Mouse (Mus musculus): Measurements from ENCODE around the gene Zcchc18. TPM values are rescaled to one million over a fixed set of nuclear protein-coding genes. Genes with fewer than 3 reads are reported as not detected.

Zcchc18 gene
- polyA plus RNA-seq, 1 experiment = 0.65 TPM

DNA sequence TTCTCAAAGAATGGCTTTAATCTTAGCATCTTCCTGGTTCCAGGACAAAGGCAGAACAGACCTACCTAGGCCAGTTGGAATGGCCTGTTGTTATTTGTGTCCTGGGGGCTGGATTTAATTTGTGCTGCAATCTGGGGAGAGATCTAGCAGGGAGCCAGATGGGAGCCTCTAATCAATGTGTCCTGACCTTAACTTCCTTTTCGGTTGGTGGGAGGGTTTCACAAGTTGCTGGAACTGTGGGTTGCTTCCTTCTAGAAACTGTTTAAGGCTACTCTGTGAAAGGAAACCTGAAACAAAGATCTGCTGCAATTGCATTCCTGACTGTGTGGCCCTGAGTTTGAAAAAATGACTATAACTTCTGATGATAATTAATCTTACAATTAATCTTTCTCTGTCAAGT lies 24.7 kb downstream of the Zcchc18 start:
- Histone ChIP-seq H3K36me3 (ENCODE audit: control insufficient read depth, insufficient read depth, low read length) (no peaks in the 10 kb centered on the region), H3K4me1 (replicated peaks; ENCODE audit: control insufficient read depth, insufficient read depth, low read length) (no peaks in the 10 kb centered on the region), H3K27ac (ENCODE audit: control insufficient read depth, insufficient read depth, low read length) (no peak overlapping the region), H3K27me3 (ENCODE audit: control insufficient read depth, insufficient read depth, low read length) (no peaks in the 10 kb centered on the region), H3K4me3 (ENCODE audit: control insufficient read depth, insufficient read depth, low read length) (no peak overlapping the region)
- no peak for TF ChIP-seq POLR2A (IDR thresholded peaks at IDR 0.05; ENCODE audit: control insufficient read depth, extremely low read depth, insufficient read depth, low read length, poor library complexity)
- TF ChIP-seq CTCF (IDR thresholded peaks at IDR 0.05; ENCODE audit: borderline replicate concordance, control insufficient read depth, extremely low read depth, insufficient read depth, low read length, poor library complexity) = no peak
- WGBS = 81% methylated on average over 1 of the region's 1 CpGs
- no peak for DNase-seq

DNA sequence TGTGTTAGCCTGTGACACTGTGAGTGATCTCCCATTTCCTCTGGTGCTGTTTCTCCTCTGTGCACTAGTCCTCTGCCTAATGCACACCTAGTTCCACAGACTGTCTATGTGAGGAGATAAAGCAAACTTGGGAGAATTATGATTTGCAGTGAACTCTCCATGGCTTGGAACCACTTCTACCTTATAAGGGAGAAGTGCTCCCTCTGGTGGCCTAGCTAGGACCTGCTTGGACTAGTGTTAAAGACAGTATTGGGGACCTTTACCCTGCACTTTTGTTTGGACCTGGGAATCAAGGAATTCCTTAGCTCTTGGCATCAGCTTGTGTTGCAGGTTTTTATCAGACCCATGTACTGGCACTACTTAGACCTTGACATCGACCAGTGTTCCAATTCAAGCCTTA lies 26.4 kb downstream of the Zcchc18 start:
- no peak overlapping the region for H3K4me3 ChIP-seq (ENCODE audit: control insufficient read depth, insufficient read depth, low read length)
- TF ChIP-seq POLR2A (IDR thresholded peaks at IDR 0.05; ENCODE audit: control insufficient read depth, extremely low read depth, insufficient read depth, low read length, poor library complexity) (no peak), CTCF (IDR thresholded peaks at IDR 0.05; ENCODE audit: borderline replicate concordance, control insufficient read depth, extremely low read depth, insufficient read depth, low read length, poor library complexity) (no peak)
- DNase-seq = peak; percentile 55
- H3K4me1 ChIP-seq (replicated peaks; ENCODE audit: control insufficient read depth, insufficient read depth, low read length) = no peaks in the 10 kb centered on the region
- H3K36me3 ChIP-seq (ENCODE audit: control insufficient read depth, insufficient read depth, low read length) = no peaks in the 10 kb centered on the region
- WGBS = 13% methylated on average over 1 of the region's 1 CpGs
- H3K27me3 ChIP-seq (ENCODE audit: control insufficient read depth, insufficient read depth, low read length) = no peaks in the 10 kb centered on the region
- H3K27ac ChIP-seq (ENCODE audit: control insufficient read depth, insufficient read depth, low read length) = no peak overlapping the region

DNA sequence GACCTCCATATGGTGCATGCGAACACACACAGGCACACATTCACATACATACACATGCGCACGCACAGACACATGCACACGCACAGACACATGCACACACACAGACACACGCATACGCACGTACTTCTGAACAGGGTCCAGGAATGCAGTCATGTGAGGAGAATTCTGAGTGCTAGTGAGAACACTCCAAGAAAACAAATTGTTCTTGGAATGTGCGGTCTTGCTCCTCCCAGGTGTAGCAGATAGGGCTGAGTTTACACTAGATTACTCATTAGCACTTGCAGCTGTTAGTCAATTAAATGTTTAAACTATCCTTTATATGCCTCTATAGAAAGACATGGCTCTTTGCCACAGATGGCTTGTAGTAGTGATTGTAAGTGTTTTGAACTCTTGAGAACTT lies 38.0 kb downstream of the Zcchc18 start:
- TF ChIP-seq CTCF (IDR thresholded peaks at IDR 0.05; ENCODE audit: borderline replicate concordance, control insufficient read depth, extremely low read depth, insufficient read depth, low read length, poor library complexity) = no peak
- TF ChIP-seq POLR2A (IDR thresholded peaks at IDR 0.05; ENCODE audit: control insufficient read depth, extremely low read depth, insufficient read depth, low read length, poor library complexity) = no peak
- Histone ChIP-seq H3K27ac (ENCODE audit: control insufficient read depth, insufficient read depth, low read length) (no peak overlapping the region), H3K4me1 (replicated peaks; ENCODE audit: control insufficient read depth, insufficient read depth, low read length) (no peaks in the 10 kb centered on the region), H3K27me3 (ENCODE audit: control insufficient read depth, insufficient read depth, low read length) (no peaks in the 10 kb centered on the region), H3K4me3 (ENCODE audit: control insufficient read depth, insufficient read depth, low read length) (no peak overlapping the region), H3K36me3 (ENCODE audit: control insufficient read depth, insufficient read depth, low read length) (no peaks in the 10 kb centered on the region; the same call in 1 of the 2 replicates)
- no peak for DNase-seq
- WGBS = over 99% methylated on average over 8 of the region's 8 CpGs

DNA sequence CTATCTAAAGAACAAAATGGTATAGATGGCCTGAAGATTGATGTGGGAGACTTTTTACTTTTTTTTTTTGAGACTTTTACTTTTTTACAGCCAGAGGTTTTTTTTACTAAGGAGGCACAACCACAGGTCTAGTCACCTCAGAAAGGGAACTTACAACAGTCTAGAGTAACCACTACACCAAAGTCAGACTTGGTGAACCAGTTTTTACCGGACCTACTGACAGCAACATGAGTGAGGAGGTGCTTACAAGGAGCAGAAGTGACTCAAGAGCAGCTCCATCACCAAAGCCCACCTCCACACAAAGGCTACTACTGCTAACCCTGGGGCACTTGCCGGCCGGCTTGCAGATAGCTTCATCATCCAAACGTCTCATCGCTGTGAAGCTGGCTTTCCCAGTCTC lies 38.8 kb downstream of the Zcchc18 start:
- no peak overlapping the region for H3K27ac ChIP-seq (ENCODE audit: control insufficient read depth, insufficient read depth, low read length)
- no peak for TF ChIP-seq CTCF (IDR thresholded peaks at IDR 0.05; ENCODE audit: borderline replicate concordance, control insufficient read depth, extremely low read depth, insufficient read depth, low read length, poor library complexity)
- TF ChIP-seq POLR2A (IDR thresholded peaks at IDR 0.05; ENCODE audit: control insufficient read depth, extremely low read depth, insufficient read depth, low read length, poor library complexity) = no peak
- no peaks in the 10 kb centered on the region; the same call in 1 of the 2 replicates for H3K36me3 ChIP-seq (ENCODE audit: control insufficient read depth, insufficient read depth, low read length)
- H3K4me1 ChIP-seq (replicated peaks; ENCODE audit: control insufficient read depth, insufficient read depth, low read length) = no peaks in the 10 kb centered on the region
- H3K27me3 ChIP-seq (ENCODE audit: control insufficient read depth, insufficient read depth, low read length) = no peaks in the 10 kb centered on the region
- DNase-seq = no peak
- 89% methylated on average over 5 of the region's 5 CpGs for WGBS
- no peak overlapping the region for H3K4me3 ChIP-seq (ENCODE audit: control insufficient read depth, insufficient read depth, low read length)

DNA sequence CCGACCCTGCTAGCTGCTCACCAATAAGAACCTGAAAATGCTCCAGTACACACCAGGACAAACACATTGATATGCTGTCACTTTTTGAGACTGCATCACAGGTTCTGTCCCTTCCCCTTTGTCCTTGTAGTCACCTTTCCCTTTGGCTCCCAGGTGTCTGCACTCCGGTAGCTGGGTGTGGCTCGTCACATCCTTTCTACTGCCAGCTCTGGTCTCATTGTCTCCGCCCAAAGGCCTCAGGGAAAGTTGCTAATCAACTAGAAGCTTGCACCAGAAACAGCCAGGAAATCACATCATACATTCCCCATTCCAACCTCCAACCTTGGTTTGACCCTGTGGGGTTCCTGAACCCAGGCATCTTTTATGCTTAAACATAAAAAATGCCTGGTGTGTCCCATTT lies 41.4 kb downstream of the Zcchc18 start:
- H3K27ac ChIP-seq (ENCODE audit: control insufficient read depth, insufficient read depth, low read length) = no peak overlapping the region
- 83% methylated on average over 4 of the region's 4 CpGs for WGBS
- no peak overlapping the region for H3K4me3 ChIP-seq (ENCODE audit: control insufficient read depth, insufficient read depth, low read length)
- DNase-seq = no peak
- TF ChIP-seq CTCF (IDR thresholded peaks at IDR 0.05; ENCODE audit: borderline replicate concordance, control insufficient read depth, extremely low read depth, insufficient read depth, low read length, poor library complexity) (no peak), POLR2A (IDR thresholded peaks at IDR 0.05; ENCODE audit: control insufficient read depth, extremely low read depth, insufficient read depth, low read length, poor library complexity) (no peak)
- no peaks in the 10 kb centered on the region for H3K27me3 ChIP-seq (ENCODE audit: control insufficient read depth, insufficient read depth, low read length)
- no peaks in the 10 kb centered on the region for H3K36me3 ChIP-seq (ENCODE audit: control insufficient read depth, insufficient read depth, low read length)
- peaks cover 4% of the 10 kb centered on the region for H3K4me1 ChIP-seq (replicated peaks; ENCODE audit: control insufficient read depth, insufficient read depth, low read length)

DNA sequence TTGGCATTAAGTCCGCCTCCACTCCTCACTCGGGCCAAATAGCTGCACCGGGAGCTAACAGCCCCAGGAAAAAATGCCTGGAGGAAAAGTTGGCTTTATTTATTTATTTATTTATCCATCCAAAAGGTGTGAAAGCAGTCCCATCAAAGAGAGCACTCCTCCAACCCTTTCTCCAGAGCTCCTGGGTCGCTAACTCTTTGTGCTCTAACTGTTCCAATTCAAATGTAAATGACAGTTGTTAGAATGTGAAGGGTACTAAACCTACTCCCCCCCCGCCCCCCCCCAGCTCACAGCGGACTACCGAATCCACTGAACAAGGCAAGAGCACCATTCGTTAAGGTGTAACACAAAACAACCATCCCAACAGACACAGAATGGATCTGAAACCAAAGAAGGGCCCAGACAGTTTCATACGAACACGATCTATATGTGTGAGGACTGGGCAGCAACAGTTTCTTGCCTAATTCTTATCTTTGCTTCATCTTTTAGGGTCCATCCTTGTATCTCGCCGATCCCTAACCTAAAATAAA lies 44.6 kb downstream of the Zcchc18 start:
- peaks cover 4% of the 10 kb centered on the region for H3K4me1 ChIP-seq (replicated peaks; ENCODE audit: control insufficient read depth, insufficient read depth, low read length)
- H3K36me3 ChIP-seq (ENCODE audit: control insufficient read depth, insufficient read depth, low read length) = no peaks in the 10 kb centered on the region
- WGBS = 7% methylated on average over 12 of the region's 12 CpGs
- peak overlapping the region; percentile 98 for H3K4me3 ChIP-seq (ENCODE audit: control insufficient read depth, insufficient read depth, low read length)
- H3K27me3 ChIP-seq (ENCODE audit: control insufficient read depth, insufficient read depth, low read length) = no peaks in the 10 kb centered on the region
- no peak overlapping the region for H3K27ac ChIP-seq (ENCODE audit: control insufficient read depth, insufficient read depth, low read length)
- no peak for TF ChIP-seq POLR2A (IDR thresholded peaks at IDR 0.05; ENCODE audit: control insufficient read depth, extremely low read depth, insufficient read depth, low read length, poor library complexity)
- no peak for TF ChIP-seq CTCF (IDR thresholded peaks at IDR 0.05; ENCODE audit: borderline replicate concordance, control insufficient read depth, extremely low read depth, insufficient read depth, low read length, poor library complexity)
- DNase-seq = no peak

GRCm38 (mm10) chrX:137038000-137038483 lies 45.1 kb downstream of the Zcchc18 start, which contains the start of gene Slc25a53:
Gene Slc25a53 (minus strand): TSS chrX:137038302.
- H3K4me1 ChIP-seq (replicated peaks; ENCODE audit: control insufficient read depth, insufficient read depth, low read length) = peaks cover 4% of the 10 kb centered on the region
- H3K4me3 ChIP-seq (ENCODE audit: control insufficient read depth, insufficient read depth, low read length) = peak within 1 kb of the TSS; percentile 98
- 3% methylated on average over 31 of the region's 31 CpGs for WGBS
- H3K36me3 ChIP-seq (ENCODE audit: control insufficient read depth, insufficient read depth, low read length) = no peaks in the 10 kb centered on the region
- H3K27me3 ChIP-seq (ENCODE audit: control insufficient read depth, insufficient read depth, low read length) = no peaks in the 10 kb centered on the region
- H3K27ac ChIP-seq (ENCODE audit: control insufficient read depth, insufficient read depth, low read length) = peak within 1 kb of the TSS; percentile 91
- TF ChIP-seq POLR2A (IDR thresholded peaks at IDR 0.05; ENCODE audit: control insufficient read depth, extremely low read depth, insufficient read depth, low read length, poor library complexity) (0 out of 2 replicates have a peak, but pooled peaks have one; percentile 23), CTCF (IDR thresholded peaks at IDR 0.05; ENCODE audit: borderline replicate concordance, control insufficient read depth, extremely low read depth, insufficient read depth, low read length, poor library complexity) (no peak)
- peak; percentile 77 for DNase-seq
